Mouse (Mus musculus) thymus, postnatal 0 days (tissue): ENCODE measurements around the gene Kank2. TPM values are rescaled to one million over a fixed set of nuclear protein-coding genes. Genes with fewer than 3 reads are reported as not detected.

Experiments used
- DNase-seq: peaks from one replicate; pipeline ENCODE4 v3.0.0-alpha.2; 2015; ENCODE audit warnings: low spot score
- polyA plus RNA-seq: library from polyadenylated mRNA; unstranded; fragments of >200 nt; fragmentation: Nextera tagmentation; extraction: Ambion mirVana; gene quantifications from 2 replicates; pipeline ENCODE4 v1.2.1, GENCODE M21; 2015

Kank2 gene
- polyA plus RNA-seq, 1 experiment from 2014 or later: 1.8 TPM

DNA sequence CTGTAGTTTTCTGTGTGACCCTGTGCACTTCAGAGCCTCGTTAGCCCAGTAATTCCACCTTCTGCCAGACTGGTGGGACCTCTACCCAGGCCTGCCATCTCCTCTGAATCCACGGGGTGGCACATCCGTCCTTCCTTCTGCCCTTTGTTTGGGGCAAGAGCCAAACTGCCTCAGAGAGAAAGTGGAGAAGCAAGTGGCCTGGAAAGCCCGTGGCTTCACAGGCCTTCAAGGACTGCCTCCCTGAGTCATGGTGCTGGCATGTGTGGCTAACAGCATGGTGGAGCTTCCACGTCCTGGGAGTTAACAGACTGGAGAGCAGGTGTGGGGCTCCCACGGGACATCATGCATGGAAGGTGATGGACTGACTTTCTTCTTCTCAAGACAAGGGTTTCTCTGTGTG, 47.2 kb downstream of the Kank2 start:
- DNase-seq: no peak

DNA sequence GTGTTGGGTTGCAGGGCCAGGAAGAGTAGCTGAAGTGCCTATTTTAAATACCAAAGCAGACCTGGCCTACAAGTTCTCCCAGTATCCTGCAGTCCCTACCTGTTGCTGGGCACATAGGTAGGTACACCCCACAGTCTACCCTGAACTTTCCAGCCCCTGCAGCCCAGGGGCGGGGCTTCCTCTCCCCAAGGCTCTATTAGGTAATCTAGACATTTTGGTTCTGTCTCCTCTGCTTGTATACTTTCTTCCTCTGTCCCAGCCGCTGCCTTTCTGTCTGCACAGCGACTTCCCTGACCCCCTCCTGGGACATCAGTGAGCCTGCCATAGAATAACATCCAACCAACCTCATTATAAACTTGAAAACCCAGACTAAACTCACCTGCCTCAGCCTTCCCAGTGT, 48.2 kb downstream of the Kank2 start:
- no peak for DNase-seq

DNA sequence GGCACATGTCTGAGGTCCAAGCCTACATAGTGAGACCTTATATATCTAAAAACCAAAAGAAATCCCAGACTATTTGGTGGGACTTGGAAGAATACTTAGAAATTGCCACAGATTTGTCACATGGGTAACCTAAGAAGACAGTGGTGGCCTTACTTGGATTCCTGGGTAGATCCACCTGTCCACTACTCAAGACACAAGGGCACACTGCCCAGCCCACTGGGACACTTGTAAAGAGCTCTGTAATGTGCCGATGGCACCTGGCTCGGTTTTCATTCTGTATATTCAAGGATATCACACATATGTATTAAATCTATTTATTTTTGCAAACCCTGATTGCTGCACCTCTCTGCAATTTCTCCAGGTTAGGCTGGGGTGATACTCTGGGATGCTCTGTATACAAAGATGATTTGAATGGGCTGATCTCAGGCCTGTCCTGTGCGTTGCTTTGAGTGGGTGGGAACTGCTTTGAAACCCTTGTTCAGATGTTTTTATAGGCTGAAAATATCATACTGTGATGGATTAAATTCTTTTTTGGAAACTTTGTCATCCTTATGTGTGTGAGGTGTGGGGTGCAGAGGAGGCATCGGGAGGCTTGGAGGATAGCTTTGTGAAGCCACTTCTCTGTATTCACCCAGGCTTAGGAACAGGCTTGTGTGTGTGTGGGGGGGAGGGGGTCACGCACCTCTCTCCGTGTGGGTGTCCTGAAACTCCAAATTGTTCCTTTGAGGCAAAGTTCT, 49.0 kb downstream of the Kank2 start:
- no peak for DNase-seq

DNA sequence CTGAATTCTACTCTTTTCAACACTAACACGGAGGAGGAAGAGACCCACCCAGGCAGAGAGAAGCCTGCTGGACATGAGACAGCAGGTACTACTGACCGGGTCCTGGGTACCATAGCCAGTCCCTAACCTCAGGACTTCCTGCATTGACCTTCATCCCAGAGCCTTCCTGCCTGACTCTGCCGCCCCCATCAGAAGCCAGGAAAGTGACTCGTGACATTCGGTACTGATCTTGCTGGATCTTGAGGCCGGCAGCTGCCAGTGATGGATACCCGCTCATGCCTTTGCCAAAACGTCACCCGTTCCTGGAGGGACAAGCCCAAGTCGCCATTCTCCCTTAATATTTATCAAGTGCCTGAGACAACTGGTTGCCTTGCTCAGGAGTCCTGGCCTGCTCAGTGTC, 50.1 kb downstream of the Kank2 start:
- DNase-seq: no peak

DNA sequence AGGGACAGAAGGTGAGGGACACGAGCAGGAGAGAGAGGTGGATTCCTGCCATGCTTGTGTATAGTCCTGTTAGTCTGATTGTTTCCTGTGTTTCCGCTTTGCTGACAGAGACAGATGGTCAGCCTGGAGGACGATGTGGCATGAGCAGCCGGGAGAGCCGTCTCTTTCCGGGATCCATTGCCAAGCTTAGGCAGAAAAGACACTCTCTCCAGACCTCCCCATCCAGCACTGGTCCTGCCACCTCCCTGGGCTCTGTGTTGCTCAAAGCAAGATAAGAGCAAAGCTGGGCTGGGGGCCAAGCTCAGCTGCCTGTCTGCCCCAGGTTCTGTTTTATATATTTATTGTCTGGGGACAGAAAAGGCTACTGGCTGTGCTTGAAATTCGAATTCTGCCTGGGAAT, 50.5 kb downstream of the Kank2 start:
- DNase-seq: no peak

DNA sequence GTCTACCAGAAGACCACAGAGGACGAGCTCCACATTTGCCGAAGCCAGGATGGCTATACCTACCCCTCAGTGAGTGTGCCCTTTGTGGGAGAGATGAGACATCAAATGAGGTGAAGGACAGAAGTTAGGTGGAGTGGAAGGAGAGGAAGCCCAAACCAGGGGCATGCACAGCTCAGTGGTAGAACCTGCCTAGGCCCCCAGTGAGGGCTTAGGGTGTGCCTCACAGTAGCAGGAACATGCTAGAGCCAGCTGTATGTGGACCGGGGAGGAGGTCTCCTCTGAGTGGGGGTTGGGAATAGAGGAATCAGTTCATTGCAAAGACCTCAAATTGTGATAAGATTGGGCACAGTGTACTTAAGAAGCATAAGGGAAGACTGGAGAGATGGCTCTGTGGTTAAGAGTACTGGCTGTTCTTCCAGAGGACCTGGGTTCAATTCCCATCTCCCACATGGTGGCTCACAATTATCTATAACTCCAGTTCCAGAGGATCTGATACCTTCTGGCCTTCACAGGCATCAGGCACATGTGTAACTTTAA, 51.2 kb downstream of the Kank2 start:
- no peak for DNase-seq

DNA sequence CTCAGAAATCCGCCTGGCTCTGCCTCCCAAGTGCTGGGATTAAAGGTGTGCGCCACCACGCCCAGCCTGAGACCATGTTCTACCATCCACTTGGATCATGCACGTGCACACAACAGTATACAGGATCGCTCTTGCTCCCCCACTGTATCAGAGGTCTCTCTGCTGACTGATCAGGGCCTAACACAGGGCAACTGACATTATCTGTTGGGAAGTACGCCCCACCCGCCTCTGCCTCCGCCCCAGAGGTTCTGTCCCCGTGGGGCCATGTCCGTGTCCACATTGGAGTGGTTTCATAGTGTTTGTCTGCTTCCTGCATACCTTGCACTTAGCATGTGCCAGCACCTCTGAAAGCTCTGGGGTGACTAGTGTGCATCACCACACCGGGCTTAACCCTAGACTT, 57.0 kb downstream of the Kank2 start:
- no peak for DNase-seq

DNA sequence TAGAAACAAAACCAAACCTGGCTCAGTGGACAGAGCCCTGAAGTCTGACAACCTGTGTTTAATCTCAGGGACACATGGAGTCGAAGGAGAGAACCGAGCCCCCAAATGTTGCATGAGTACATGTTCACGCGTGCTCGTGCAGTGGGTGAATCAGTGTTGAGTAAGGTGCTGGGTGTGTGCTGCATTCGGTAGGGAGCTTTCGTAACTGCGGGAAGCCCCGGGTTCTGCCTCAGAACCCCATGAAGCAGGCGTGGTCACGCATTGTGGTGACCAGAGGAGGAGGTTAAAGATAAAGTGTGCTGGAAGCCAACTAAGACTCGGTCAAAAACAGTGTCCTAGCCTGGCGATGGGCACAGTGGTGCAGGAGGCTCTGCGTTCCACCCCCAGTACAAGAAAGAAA, 58.1 kb downstream of the Kank2 start:
- DNase-seq: no peak

DNA sequence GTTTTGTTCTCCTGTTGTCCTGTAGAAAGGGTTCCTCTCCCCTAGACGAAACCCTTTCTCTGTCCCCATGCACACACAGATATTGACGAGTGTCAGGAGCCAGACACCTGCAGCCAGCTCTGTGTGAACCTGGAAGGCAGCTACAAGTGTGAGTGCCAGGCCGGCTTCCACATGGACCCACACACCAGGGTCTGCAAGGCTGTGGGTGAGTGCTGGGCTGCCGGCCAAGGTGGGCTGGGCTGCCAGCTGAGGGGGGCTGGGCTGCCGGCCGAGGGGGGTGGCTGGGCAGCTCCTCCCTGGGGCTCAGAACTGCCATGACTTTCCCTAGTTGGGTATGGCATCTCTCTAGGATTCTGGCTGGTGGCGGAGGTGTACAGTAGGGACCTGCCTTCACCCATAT, 59.8 kb downstream of the Kank2 start:
- DNase-seq: no peak

DNA sequence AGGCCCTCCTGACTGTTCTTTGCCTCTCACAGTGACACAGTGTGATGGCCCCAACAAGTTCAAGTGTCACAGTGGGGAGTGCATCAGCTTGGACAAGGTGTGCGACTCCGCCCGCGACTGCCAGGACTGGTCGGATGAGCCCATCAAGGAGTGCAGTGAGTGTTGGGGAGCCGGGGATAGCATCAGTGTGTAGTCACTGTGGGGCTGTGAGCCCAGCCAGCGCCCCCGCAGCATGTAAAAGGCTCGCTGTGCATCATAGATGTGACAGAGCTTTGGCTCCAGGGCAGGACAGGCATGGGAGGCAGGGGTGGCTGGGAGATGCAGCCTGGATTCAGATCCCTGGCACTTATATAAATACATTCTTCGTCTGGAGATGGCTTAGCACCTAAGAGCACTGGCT, 61.4 kb downstream of the Kank2 start:
- no peak for DNase-seq

DNA sequence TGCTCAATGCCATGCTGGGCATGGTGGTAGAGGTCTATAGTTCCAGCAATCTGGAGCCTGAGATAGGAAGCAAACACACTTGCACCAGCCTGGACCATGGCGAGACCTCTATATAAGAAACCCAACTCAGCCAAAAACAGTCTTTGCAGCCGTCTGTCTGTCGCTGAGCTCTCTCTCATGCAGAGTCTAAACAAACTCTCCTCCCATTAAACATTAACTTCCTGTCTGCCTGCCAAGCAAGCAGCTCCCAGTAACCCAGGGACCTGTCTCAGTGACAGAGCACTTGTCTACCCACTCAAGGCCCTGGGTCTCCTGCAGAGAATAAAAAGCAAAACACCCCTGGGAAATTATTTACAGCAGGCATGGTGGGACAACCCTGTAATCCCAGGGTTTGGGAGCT, 62.0 kb downstream of the Kank2 start:
- no peak for DNase-seq

DNA sequence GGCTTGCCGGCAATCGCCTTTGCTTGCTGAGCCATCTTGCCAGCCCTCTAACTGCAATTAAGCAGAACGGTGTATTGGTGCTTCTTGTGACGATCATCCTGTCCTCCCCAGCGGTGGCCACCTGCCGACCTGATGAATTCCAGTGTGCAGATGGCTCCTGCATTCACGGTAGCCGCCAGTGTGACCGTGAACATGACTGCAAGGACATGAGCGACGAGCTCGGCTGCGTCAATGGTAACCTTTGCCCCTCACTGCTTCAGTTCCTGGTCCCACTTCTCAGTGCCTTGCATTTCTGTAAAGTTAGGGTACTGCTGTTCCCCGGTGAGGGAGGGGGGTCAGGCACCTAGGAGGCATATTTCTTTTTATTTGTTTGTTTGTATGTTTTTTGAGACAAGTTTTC, 63.4 kb downstream of the Kank2 start:
- no peak for DNase-seq

DNA sequence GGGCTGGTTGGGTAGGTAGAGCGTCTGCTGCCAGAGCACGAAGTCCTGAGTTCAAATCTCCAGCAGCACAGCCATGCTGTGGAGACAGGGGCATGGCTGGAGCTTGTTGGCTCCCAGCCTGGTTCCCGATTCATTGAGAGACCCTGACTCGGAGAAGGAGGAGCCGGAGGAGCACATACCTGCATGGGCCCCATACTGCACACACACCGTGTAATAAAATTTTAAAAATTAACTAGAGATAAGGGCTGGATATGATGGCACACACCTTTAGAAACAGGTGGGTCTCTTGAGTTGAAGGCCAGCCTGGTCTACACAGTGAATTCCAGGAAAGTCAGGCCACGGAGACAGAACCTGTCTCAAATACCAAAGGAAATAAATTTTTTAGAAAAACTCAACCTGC, 64.6 kb downstream of the Kank2 start:
- no peak for DNase-seq

DNA sequence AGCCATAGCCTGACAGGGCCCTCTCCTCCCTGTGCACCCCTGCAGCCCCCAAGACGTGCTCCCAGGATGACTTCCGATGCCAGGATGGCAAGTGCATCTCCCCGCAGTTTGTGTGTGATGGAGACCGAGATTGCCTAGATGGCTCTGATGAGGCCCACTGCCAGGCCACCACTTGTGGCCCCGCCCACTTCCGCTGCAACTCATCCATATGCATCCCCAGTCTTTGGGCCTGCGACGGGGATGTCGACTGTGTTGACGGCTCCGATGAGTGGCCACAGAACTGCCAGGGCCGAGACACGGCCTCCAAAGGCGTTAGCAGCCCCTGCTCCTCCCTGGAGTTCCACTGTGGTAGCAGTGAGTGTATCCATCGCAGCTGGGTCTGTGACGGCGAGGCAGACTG, 65.1 kb downstream of the Kank2 start:
- DNase-seq: no peak

DNA sequence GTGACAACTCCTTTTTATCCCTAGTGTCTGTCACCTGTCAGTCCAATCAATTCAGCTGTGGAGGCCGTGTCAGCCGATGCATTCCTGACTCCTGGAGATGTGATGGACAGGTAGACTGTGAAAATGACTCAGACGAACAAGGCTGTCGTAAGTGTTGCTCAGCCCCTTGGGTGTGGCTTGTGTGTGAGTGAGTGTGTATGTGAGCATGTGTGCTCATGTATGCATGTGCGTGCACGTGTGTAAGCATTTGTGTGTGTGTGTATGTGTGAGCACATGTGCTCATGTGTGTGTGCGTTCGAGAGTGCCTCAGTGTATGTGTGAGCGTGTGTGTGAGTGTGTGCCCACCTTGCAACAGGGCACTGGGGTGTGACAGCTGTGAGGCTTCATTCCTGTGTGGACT, 66.3 kb downstream of the Kank2 start:
- no peak for DNase-seq

DNA sequence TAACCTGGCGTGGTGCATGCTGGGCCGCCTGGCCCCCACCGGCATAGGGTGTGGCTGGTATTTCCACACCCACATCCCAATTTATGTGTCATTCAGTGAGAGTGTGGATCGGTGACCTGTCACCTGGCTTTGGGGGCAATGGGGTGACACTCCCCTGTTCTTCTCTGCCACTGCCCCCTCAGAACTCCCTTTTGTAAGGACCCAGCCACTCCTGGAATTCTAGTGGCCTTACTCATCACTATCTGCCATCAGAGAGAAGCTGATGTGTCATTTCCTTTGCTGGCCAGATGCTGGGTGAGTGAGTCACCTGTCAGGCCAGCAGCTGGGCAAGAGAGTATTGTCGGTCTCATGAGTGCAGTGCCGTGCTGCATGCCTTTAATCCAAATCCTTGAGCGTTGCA, 69.3 kb downstream of the Kank2 start:
- DNase-seq: no peak

DNA sequence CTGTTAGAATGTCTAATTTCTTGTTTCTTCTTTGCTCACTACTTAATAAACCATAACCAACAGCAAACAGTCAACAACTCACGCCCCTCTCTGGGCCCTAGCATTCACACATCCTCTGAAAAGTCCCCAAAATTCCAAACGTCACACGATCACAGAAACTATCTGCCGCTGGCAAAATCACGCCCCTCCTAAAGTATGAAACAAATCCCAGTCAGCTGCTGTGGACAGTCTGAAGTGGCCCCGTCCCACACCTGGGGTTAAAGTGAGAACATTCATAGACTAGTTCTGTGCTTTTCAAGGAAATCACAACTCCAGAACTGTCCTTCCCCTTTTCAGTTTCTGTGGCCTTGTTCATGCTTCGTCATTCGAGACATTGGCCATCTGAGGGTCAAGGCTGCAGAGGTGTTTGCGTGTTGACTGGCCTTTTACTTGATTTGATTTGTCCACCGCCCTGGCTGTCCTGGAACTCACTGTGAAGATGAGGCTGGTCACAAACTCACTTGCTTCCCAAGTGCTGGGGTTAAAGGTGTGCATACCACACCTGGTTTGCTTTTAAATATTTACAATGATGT, 70.2 kb downstream of the Kank2 start:
- no peak for DNase-seq

DNA sequence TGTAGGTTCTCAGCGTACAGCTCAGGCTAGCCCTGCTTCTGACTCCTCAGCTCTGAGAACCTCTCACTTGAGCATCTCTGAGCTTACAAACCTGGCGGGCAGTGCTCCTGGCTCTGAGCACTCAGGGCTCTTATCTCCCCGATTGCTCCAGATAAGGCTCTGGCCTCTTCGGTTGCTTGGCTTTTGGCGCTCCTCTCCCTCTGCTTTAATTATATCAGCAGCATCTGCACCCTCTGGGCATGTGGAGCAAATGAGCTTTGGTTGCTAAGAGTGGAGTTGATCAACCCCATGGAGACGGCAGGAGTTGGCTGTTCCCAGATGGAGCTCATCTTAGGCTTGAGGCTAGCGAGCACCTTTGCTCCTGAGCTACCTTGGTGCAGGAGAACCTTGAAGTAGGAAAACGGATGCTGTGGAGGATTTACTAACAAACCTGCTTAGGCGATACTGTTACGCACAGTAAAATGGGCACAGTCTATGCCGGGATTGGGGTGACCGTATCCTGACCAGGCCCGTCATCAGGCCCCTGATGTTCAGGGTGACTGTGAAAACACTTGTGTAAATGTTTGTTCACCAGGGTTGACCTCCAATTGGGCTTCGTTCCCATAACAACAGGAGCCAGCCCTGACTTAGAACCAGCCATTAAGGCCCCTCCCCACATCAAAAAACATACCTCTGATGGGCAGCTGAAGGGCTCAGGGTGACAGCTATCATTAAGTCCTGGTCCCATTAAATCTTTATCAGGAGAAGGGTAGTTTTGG, 72.1 kb downstream of the Kank2 start:
- no peak for DNase-seq

DNA sequence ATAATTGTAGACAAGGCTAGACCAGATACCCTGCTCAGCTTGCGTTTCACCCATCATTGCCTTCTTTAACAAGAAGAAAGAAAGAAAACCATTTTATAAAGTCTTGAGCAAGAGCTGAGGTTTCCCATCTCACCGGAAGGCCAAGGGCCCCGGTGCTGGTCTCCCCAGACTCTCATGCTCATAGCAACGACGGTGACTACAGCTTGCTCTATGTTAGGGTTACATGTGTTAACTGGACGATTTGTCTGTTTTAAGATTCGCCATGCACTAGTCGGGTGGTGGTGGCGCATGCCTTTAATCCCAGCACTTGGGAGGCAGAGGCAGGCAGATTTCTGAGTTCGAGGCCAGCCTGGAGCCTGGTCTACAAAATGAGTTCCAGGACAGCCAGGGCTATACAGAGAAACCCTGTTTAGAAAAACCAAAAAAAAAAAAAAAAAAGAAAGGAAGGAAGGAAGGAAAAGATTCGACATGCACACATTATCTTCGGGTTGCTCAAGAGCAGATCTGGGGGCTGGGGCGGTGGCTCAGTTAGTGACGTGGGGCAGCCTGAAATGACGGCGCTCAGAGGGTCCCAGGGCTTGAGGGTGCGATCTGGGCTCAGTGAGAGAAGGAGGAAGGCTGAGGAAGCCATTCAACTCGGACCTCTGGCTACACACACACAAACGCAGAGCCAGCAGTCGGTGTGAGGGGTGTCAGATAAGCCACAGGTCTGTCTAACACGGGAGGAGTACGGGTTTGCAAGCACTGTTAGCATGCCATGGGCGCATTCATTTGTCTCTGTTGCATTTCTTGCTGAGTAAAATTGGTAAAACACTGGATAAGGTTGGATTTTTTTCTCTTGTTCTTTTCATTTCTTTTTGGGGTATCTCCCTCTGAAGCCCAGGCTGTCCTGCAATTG, 73.1 kb downstream of the Kank2 start:
- DNase-seq: peak; percentile 28

DNA sequence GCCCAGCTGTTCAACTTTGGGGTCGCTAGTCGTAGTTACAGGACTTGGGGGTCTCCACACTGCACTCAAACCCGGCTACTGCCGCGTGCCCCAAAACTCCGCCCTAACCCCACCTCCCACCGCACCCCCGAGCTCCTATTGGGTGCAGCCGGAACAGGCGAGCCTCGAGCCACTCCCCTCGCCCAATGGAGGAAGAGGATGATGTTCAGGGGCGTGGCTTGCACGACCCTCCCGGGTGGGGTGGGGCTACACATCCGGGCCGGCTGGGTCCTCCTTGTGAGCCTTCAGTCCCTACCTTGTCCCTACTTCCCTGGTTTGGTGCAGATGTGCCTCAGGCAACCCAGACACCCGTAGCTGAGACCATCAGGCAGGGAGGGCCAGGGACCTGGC, 74.4 kb downstream of the Kank2 start:
- DNase-seq: peak; percentile 96

DNA sequence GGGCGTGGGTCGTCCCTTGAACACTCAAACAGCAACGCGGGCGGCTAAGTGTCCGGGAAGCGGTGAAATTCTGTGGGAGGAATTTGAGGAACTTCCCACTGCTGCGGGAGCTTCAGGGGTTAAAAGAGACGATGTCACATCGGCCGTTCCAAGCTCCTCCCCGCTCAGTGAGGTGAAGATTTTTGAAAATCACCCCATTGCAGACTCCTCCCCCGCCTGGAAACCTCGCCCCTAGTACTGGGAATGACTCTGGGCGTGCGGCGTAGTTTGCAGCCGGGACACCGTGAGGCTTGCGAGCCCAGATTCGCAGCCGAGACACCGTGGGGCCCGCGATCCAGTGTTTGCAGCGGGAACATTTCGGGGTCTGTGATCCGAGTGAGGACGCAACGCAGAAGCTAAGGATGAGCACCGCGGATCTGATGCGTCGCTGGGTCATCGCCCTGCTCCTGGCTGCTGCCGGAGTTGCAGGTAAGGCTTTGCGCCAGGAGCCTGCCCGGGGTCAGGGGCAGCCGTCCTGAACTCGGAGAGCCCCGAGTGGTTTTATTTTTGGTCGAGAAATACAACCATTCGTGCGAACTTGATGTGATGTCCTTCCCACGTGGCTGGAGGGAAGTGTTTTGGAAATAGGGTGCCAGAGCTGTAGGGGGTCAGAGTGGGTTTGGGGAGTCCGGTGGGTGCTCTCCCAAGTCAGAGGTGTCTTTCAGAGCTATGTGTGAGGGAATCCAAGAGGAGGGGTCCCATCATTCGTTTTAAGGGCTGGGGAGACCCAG, 75.0 kb downstream of the Kank2 start, which contains the start of gene Ldlr:
Gene Ldlr, plus strand, starts transcription at position 107 of the 770 bp plus-strand sequence.
- DNase-seq: peak; percentile 75
